ENCODE assay signal across 8 mouse cellular contexts in the genomic region with DNA sequence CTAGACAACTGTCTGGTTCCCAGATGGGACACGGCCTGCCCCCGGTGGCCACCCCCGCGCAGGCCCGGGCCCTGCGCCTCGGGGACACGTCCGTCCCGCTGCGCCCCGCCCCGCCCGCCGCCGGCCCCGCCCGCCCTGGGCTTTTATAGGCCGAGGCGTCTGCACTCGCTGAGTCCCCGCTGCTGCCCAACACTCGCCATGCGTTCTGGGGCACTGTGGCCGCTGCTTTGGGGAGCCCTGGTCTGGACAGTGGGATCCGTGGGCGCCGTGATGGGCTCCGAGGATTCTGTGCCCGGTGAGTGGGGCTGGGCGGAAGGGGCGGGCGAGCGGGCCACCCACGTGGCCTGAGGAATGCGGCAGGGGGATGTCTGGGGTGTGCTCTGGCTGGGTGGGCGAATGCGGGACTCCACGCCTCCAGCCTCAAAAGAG. TPM values are rescaled to one million over a fixed set of nuclear protein-coding genes. Genes with fewer than 3 reads are reported as not detected.
DNase-seq lines count a peak whose midpoint lies in the region; ATAC-seq lines count a peak whose summit lies in the region.

A gene (plus strand): TSS at position 170 of the 429 bp plus-strand sequence.

- no peak for ATAC-seq in forebrain, embryonic 12.5 days (ENCODE audit: low FRiP score)
- ATAC-seq in midbrain, embryonic 13.5 days: no peak

- H3K27ac ChIP-seq in forebrain, embryonic 12.5 days: no peak within 1 kb of the TSS
- no peak within 1 kb of the TSS for H3K27ac ChIP-seq in midbrain, embryonic 13.5 days

- H3K4me3 ChIP-seq in forebrain, embryonic 12.5 days (replicated peaks): peak within 1 kb of the TSS; percentile 24
- peak within 1 kb of the TSS; percentile 21 for H3K4me3 ChIP-seq in midbrain, embryonic 13.5 days (replicated peaks)

- no peaks in the 10 kb centered on the region for H3K9me3 ChIP-seq in forebrain, embryonic 12.5 days
- 0 out of 2 replicates have a peak, but pooled peaks cover 4% of the 10 kb centered on the region for H3K9me3 ChIP-seq in midbrain, embryonic 13.5 days

- H3K4me2 ChIP-seq in forebrain, embryonic 12.5 days: peak within 1 kb of the TSS; percentile 43
- peak within 1 kb of the TSS; percentile 47 for H3K4me2 ChIP-seq in midbrain, embryonic 13.5 days (replicated peaks)

- 2% methylated on average over 39 of the region's 39 CpGs for WGBS in forebrain, embryonic 12.5 days
- 2% methylated on average over 39 of the region's 39 CpGs for WGBS in midbrain, embryonic 13.5 days

- peaks cover 29% of the 10 kb centered on the region for H3K4me1 ChIP-seq in forebrain, embryonic 12.5 days
- H3K4me1 ChIP-seq in midbrain, embryonic 13.5 days (replicated peaks): peaks cover 38% of the 10 kb centered on the region

- peak; percentile 6 for DNase-seq in right cerebral cortex, postnatal 14 days
- DNase-seq in right cerebral cortex, postnatal 25 days: no peak
- peak; percentile 73 for DNase-seq in kidney, postnatal 10 days
- no peak for DNase-seq in layer of hippocampus, adult 11-12 months (ENCODE audit: low spot score)
- no peak for DNase-seq in right cerebral cortex, adult 18-20 months
- DNase-seq in thymus, postnatal 4 days: no peak

- peak within 1 kb of the TSS; percentile 13; the same call in 1 of the 2 replicates for H3K9ac ChIP-seq in forebrain, embryonic 12.5 days
- peak within 1 kb of the TSS; percentile 48; the same call in 1 of the 2 replicates for H3K9ac ChIP-seq in midbrain, embryonic 13.5 days (replicated peaks)

- H3K36me3 ChIP-seq in forebrain, embryonic 12.5 days (replicated peaks): no peaks in the 10 kb centered on the region
- H3K36me3 ChIP-seq in midbrain, embryonic 13.5 days: no peaks in the 10 kb centered on the region

- peaks cover 63% of the 10 kb centered on the region for H3K27me3 ChIP-seq in forebrain, embryonic 12.5 days
- H3K27me3 ChIP-seq in midbrain, embryonic 13.5 days: peaks cover 54% of the 10 kb centered on the region

RNA-seq across cellular contexts. Expression of the gene that starts here (rescaled TPM):
- polyA plus RNA-seq in forebrain, embryonic 12.5 days (2016; fragmentation: Nextera tagmentation; extraction: Ambion mirVana): 0.55 and 1.0 TPM in 2 replicates
- polyA plus RNA-seq in midbrain, embryonic 13.5 days (2015; fragmentation: Nextera tagmentation; extraction: Ambion mirVana): 0.63 and 1.1 TPM in 2 replicates

Comparison
In these comparisons a context has a peak if more than half of its experiments do, and no peak if none do; other contexts are left out.
1. DNase-seq: peak in right cerebral cortex, postnatal 14 days (single experiment) and kidney, postnatal 10 days (single experiment); none in right cerebral cortex, postnatal 25 days (single experiment), layer of hippocampus, adult 11-12 months (single experiment), right cerebral cortex, adult 18-20 months (single experiment) and thymus, postnatal 4 days (single experiment).